ENCODE assay signal across 8 mouse cellular contexts in the genomic region with DNA sequence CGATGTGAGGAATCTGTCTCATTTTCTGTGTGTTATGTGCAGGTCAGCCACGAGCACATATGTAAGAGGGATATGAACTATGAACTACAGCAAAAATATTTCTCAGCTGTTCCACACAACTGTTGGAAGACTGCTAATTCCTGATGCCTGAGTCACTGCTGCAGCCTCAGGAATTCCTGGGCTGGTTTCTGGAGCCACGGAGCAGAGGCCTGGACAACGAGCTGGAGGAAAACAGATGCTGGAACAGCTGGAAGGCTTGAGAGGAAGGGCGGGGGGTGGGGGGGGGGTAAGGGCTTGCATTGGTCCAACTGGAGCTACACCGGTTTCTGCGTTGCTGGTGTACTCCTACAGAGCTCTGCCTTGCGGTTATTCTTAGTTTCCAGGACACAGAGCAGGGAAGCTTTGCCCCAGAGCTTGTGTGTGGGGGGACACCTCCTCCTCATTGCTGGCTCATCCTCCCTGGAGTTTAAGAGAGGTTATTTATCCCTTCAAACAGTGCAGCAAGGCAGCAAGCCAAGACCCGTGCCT. TPM values are rescaled to one million over a fixed set of nuclear protein-coding genes. Genes with fewer than 3 reads are reported as not detected.
DNase-seq lines count a peak whose midpoint lies in the region; ATAC-seq lines count a peak whose summit lies in the region.

No protein-coding gene starts in this region.

- H3K4me1 ChIP-seq in embryonic facial prominence, embryonic 10.5 days: peaks cover 16% of the 10 kb centered on the region
- H3K4me1 ChIP-seq in heart, embryonic 16.5 days (ENCODE audit: control insufficient read depth, insufficient read depth, low read length): peaks cover 15% of the 10 kb centered on the region; the same call in 1 of the 2 replicates
- peaks cover 19% of the 10 kb centered on the region for H3K4me1 ChIP-seq in limb, embryonic 10.5 days
- H3K4me1 ChIP-seq in stomach, embryonic 15.5 days: peaks cover 8% of the 10 kb centered on the region; the same call in 1 of the 2 replicates

- H3K4me2 ChIP-seq in heart, embryonic 16.5 days (ENCODE audit: low read depth, low read length): no peak overlapping the region
- no peak overlapping the region; the same call in 1 of the 2 replicates for H3K4me2 ChIP-seq in stomach, embryonic 15.5 days

- peak overlapping the region; percentile 30 for H3K27ac ChIP-seq in embryonic facial prominence, embryonic 10.5 days (replicated peaks)
- H3K27ac ChIP-seq in heart, embryonic 16.5 days (ENCODE audit: low read length): peak overlapping the region; percentile 68
- peak overlapping the region; percentile 50; the same call in 1 of the 2 replicates for H3K27ac ChIP-seq in limb, embryonic 10.5 days
- H3K27ac ChIP-seq in stomach, embryonic 15.5 days: peak overlapping the region; percentile 58

- ATAC-seq in heart, embryonic 16.5 days (replicated peaks; ENCODE audit: extremely low read depth, insufficient read depth, low FRiP score): peak; percentile 65
- peak; percentile 84 for ATAC-seq in stomach, embryonic 15.5 days (ENCODE audit: insufficient read depth, low FRiP score, low read depth)
- no peak for ATAC-seq in monocyte, adult 5-6 weeks (replicated peaks; ENCODE audit: insufficient number of reproducible peaks, low FRiP score, low TSS enrichment, poor library complexity, severe bottlenecking)

- H3K27me3 ChIP-seq in embryonic facial prominence, embryonic 10.5 days (replicated peaks; ENCODE audit: low read depth, poor library complexity, severe bottlenecking): no peaks in the 10 kb centered on the region
- no peaks in the 10 kb centered on the region for H3K27me3 ChIP-seq in heart, embryonic 16.5 days (ENCODE audit: control insufficient read depth, insufficient read depth, low read length)
- H3K27me3 ChIP-seq in limb, embryonic 10.5 days (ENCODE audit: low read depth, poor library complexity, severe bottlenecking): no peaks in the 10 kb centered on the region
- H3K27me3 ChIP-seq in stomach, embryonic 15.5 days (replicated peaks): no peaks in the 10 kb centered on the region

- H3K9ac ChIP-seq in heart, embryonic 16.5 days (ENCODE audit: low read length): peak overlapping the region; percentile 9; the same call in 1 of the 2 replicates
- H3K9ac ChIP-seq in stomach, embryonic 15.5 days: no peak overlapping the region

- no peak overlapping the region for H3K4me3 ChIP-seq in embryonic facial prominence, embryonic 10.5 days
- H3K4me3 ChIP-seq in heart, embryonic 16.5 days (ENCODE audit: low read length): no peak overlapping the region
- no peak overlapping the region for H3K4me3 ChIP-seq in limb, embryonic 10.5 days
- H3K4me3 ChIP-seq in stomach, embryonic 15.5 days (replicated peaks): no peak overlapping the region

- no peaks in the 10 kb centered on the region for H3K36me3 ChIP-seq in embryonic facial prominence, embryonic 10.5 days (replicated peaks)
- H3K36me3 ChIP-seq in heart, embryonic 16.5 days (ENCODE audit: control insufficient read depth, insufficient read depth): no peaks in the 10 kb centered on the region
- H3K36me3 ChIP-seq in limb, embryonic 10.5 days: no peaks in the 10 kb centered on the region
- no peaks in the 10 kb centered on the region for H3K36me3 ChIP-seq in stomach, embryonic 15.5 days

- no peaks in the 10 kb centered on the region for H3K9me3 ChIP-seq in embryonic facial prominence, embryonic 10.5 days
- H3K9me3 ChIP-seq in heart, embryonic 16.5 days (replicated peaks; ENCODE audit: control insufficient read depth, low read length): no peaks in the 10 kb centered on the region
- H3K9me3 ChIP-seq in limb, embryonic 10.5 days (replicated peaks): no peaks in the 10 kb centered on the region
- no peaks in the 10 kb centered on the region for H3K9me3 ChIP-seq in stomach, embryonic 15.5 days

- peak; percentile 42 for DNase-seq in kidney, adult 11 months
- DNase-seq in kidney, adult 18-20 months: no peak
- peak; percentile 65 for DNase-seq in embryonic facial prominence, embryonic 10.5 days (ENCODE audit: low spot score)
- DNase-seq in limb, embryonic 10.5 days (ENCODE audit: low spot score): peak; percentile 66
- no peak for DNase-seq in layer of hippocampus, postnatal 25 days (ENCODE audit: extremely low spot score in 1 of 2, low spot score in 1 of 2)

- WGBS in embryonic facial prominence, embryonic 10.5 days: 35% methylated on average over 9 of the region's 9 CpGs
- 21% methylated on average over 9 of the region's 9 CpGs for WGBS in heart, embryonic 16.5 days
- WGBS in limb, embryonic 10.5 days: 38% methylated on average over 9 of the region's 9 CpGs
- 22% methylated on average over 9 of the region's 9 CpGs for WGBS in stomach, embryonic 15.5 days

RNA-seq across cellular contexts. Expression of gene Tmsb10, which starts 22.6 kb away (rescaled TPM):
- 3,167 and 3,450 TPM in 2 replicates for polyA plus RNA-seq in embryonic facial prominence, embryonic 10.5 days (2016; fragmentation: Nextera tagmentation; extraction: Ambion mirVana)
- 963 and 998 TPM in 2 replicates for polyA plus RNA-seq in heart, embryonic 16.5 days (2015; fragmentation: Nextera tagmentation; extraction: Ambion mirVana)
- 2,907 and 3,028 TPM in 2 replicates for polyA plus RNA-seq in limb, embryonic 10.5 days (2016; fragmentation: Nextera tagmentation; extraction: Ambion mirVana)
- polyA plus RNA-seq in stomach, embryonic 15.5 days (2015; fragmentation: Nextera tagmentation; extraction: Ambion mirVana): 1,706 and 1,913 TPM in 2 replicates
- 1,040 to 2,074 TPM (median 1,179 TPM) in 3 replicates for total RNA-seq in monocyte, adult 5-6 weeks (2017)
- total RNA-seq in layer of hippocampus, postnatal 25 days (2021): 100 to 1,000 TPM; 408 to 418 TPM

Comparison
In these comparisons a context has a peak if more than half of its experiments do, and no peak if none do; other contexts are left out.
1. DNase-seq: peak in kidney, adult 11 months (single experiment), embryonic facial prominence, embryonic 10.5 days (single experiment) and limb, embryonic 10.5 days (single experiment); none in kidney, adult 18-20 months (single experiment) and layer of hippocampus, postnatal 25 days (0 of 2).
2. Peak in every context shown above with its lines, with median percentiles within 50 percentile points of each other: H3K27ac ChIP-seq.